Mouse (Mus musculus) midbrain, embryonic 12.5 days (tissue): ENCODE results near the gene Ybx2. TPM values are rescaled to one million over a fixed set of nuclear protein-coding genes. Genes with fewer than 3 reads are reported as not detected.

Experiments
- ATAC-seq: fragments of 200-750 bp; cut with Nextera tagmentation; 2 replicates; pipeline ENCODE4 v1.8.0; 2017; ENCODE audit warnings: low read depth, moderate TSS enrichment, moderate library complexity; ENCODE audit not compliant: low FRiP score
- H3K27ac ChIP-seq: fragments of 300-500 bp; sonication (generic); replicated peaks from 2 replicates; pipeline ENCODE4 v1.5.1; 2016; ENCODE audit warnings: mild to moderate bottlenecking
- H3K27me3 ChIP-seq: fragments of 300-500 bp; sonication (generic); 2 replicates; pipeline ENCODE4 v1.6.1; 2016; ENCODE audit warnings: mild to moderate bottlenecking
- H3K36me3 ChIP-seq: fragments of 300-500 bp; sonication (generic); 2 replicates; pipeline ENCODE4 v1.6.1; 2016
- H3K4me1 ChIP-seq: fragments of 300-500 bp; sonication (generic); 2 replicates; pipeline ENCODE4 v1.6.1; 2016
- H3K4me2 ChIP-seq: fragments of 300-500 bp; sonication (generic); replicated peaks from 2 replicates; pipeline ENCODE4 v1.6.1; 2016; ENCODE audit warnings: mild to moderate bottlenecking, moderate library complexity
- H3K4me3 ChIP-seq: fragments of 300-500 bp; sonication (generic); 2 replicates; pipeline ENCODE4 v1.5.1; 2016; ENCODE audit warnings: mild to moderate bottlenecking
- H3K9ac ChIP-seq: fragments of 300-500 bp; sonication (generic); replicated peaks from 2 replicates; pipeline ENCODE4 v1.6.1; 2016; ENCODE audit warnings: mild to moderate bottlenecking, moderate library complexity
- H3K9me3 ChIP-seq: fragments of 300-500 bp; sonication (generic); 2 replicates; pipeline ENCODE4 v1.6.1; 2016; ENCODE audit warnings: mild to moderate bottlenecking
- WGBS: fragments of 180-500 bp; shearing (Covaris S2); methylation state at CpG from one replicate; pipeline ENCODE4 v1.1.7; 2016; 5-methylcytosine and 5-hydroxymethylcytosine counted together
- polyA plus RNA-seq: library from polyadenylated mRNA; unstranded; fragments of >200 nt; fragmentation: Nextera tagmentation; extraction: Ambion mirVana; gene quantifications from 2 replicates; pipeline ENCODE4 v1.2.1, GENCODE M21; 2016

The Ybx2 gene
- polyA plus RNA-seq, 1 experiment from 2014 or later, result 5.6 TPM

- ATAC-seq, result no peak
- H3K36me3 ChIP-seq, result peaks cover 75% of the 10 kb centered on the region
- peaks cover 11% of the 10 kb centered on the region for H3K4me1 ChIP-seq
- 92% methylated on average over 3 of the region's 3 CpGs for WGBS
- no peak overlapping the region for H3K4me3 ChIP-seq
- no peak overlapping the region for H3K4me2 ChIP-seq
- H3K27ac ChIP-seq, result no peak overlapping the region
- H3K9ac ChIP-seq, result no peak overlapping the region
- peaks cover 31% of the 10 kb centered on the region for H3K27me3 ChIP-seq
- H3K9me3 ChIP-seq, result no peaks in the 10 kb centered on the region
These were observed 35.2 kb downstream of the Ybx2 start for GRCm38 (mm10) chr11:69970775-69971174.

- Histone ChIP-seq H3K9me3 (no peaks in the 10 kb centered on the region), H3K36me3 (peaks cover 76% of the 10 kb centered on the region), H3K4me1 (peaks cover 7% of the 10 kb centered on the region), H3K4me3 (no peak overlapping the region), H3K9ac (no peak overlapping the region), H3K4me2 (no peak overlapping the region), H3K27me3 (no peaks in the 10 kb centered on the region), H3K27ac (no peak overlapping the region)
- ATAC-seq, result no peak
- WGBS, result 95% methylated on average over 2 of the region's 2 CpGs
These were observed 39.3 kb downstream of the Ybx2 start for GRCm38 (mm10) chr11:69974907-69975306.

GRCm38 (mm10) chr11:69976271-69976670 lies 40.7 kb downstream of the Ybx2 start:
- Histone ChIP-seq H3K4me1 (peaks cover 7% of the 10 kb centered on the region), H3K36me3 (peaks cover 66% of the 10 kb centered on the region), H3K27ac (no peak overlapping the region), H3K9ac (no peak overlapping the region), H3K27me3 (no peaks in the 10 kb centered on the region), H3K4me2 (no peak overlapping the region), H3K9me3 (no peaks in the 10 kb centered on the region), H3K4me3 (no peak overlapping the region)
- WGBS, result 89% methylated on average over 4 of the region's 4 CpGs
- no peak for ATAC-seq

GRCm38 (mm10) chr11:69979827-69980195 lies 44.2 kb downstream of the Ybx2 start:
- no peak for ATAC-seq
- 4% methylated on average over 16 of the region's 16 CpGs for WGBS
- peaks cover 46% of the 10 kb centered on the region for H3K36me3 ChIP-seq

GRCm38 (mm10) chr11:69980196-69981140 lies 44.9 kb downstream of the Ybx2 start:
- WGBS, result 1% methylated on average over 38 of the region's 60 CpGs
- Histone ChIP-seq H3K27ac (peak overlapping the region; percentile 99), H3K9ac (peak overlapping the region; percentile 99), H3K4me3 (peak overlapping the region; percentile 100), H3K4me2 (peak overlapping the region; percentile 85), H3K36me3 (peaks cover 46% of the 10 kb centered on the region), H3K4me1 (peaks cover 29% of the 10 kb centered on the region), H3K9me3 (no peaks in the 10 kb centered on the region), H3K27me3 (no peaks in the 10 kb centered on the region)
- ATAC-seq, result peak; percentile 93

More at GRCm38 (mm10) chr11:69979827-69980195, 44.2 kb downstream of the Ybx2 start:
- H3K4me2 ChIP-seq, result peak overlapping the region; percentile 85
- no peaks in the 10 kb centered on the region for H3K9me3 ChIP-seq
- peaks cover 29% of the 10 kb centered on the region for H3K4me1 ChIP-seq
- peak overlapping the region; percentile 100 for H3K4me3 ChIP-seq
- H3K27ac ChIP-seq, result peak overlapping the region; percentile 99
- H3K9ac ChIP-seq, result peak overlapping the region; percentile 99
- no peaks in the 10 kb centered on the region for H3K27me3 ChIP-seq

- peak within 1 kb of the TSS; percentile 99 for H3K9ac ChIP-seq
- peaks cover 48% of the 10 kb centered on the region for H3K36me3 ChIP-seq
- no peaks in the 10 kb centered on the region for H3K9me3 ChIP-seq
- H3K27ac ChIP-seq, result peak within 1 kb of the TSS; percentile 99
- WGBS, result under 1% methylated on average over 39 of the region's 43 CpGs
- peak; percentile 57 for ATAC-seq
- no peaks in the 10 kb centered on the region for H3K27me3 ChIP-seq
- H3K4me2 ChIP-seq, result peak within 1 kb of the TSS; percentile 85
- H3K4me3 ChIP-seq, result peak within 1 kb of the TSS; percentile 100
- peaks cover 29% of the 10 kb centered on the region for H3K4me1 ChIP-seq
These were observed 45.7 kb downstream of the Ybx2 start, which contains the start of gene Ctdnep1 for GRCm38 (mm10) chr11:69981141-69981762. Ctdnep1 (plus strand) TSS chr11:69981156.

- Histone ChIP-seq H3K4me1 (peaks cover 29% of the 10 kb centered on the region), H3K4me3 (peak within 1 kb of the TSS; percentile 100), H3K9me3 (no peaks in the 10 kb centered on the region), H3K9ac (peak within 1 kb of the TSS; percentile 99), H3K36me3 (peaks cover 49% of the 10 kb centered on the region), H3K27ac (peak within 1 kb of the TSS; percentile 99), H3K27me3 (no peaks in the 10 kb centered on the region), H3K4me2 (peak within 1 kb of the TSS; percentile 85)
- ATAC-seq, result no peak
- WGBS, result 67% methylated on average over 8 of the region's 8 CpGs
These were observed 46.6 kb downstream of the Ybx2 start, which contains the start of gene Elp5 for GRCm38 (mm10) chr11:69982225-69982624. Elp5 (minus strand) TSS chr11:69982517.

GRCm38 (mm10) chr11:69982877-69983276 lies 47.3 kb downstream of the Ybx2 start:
- peak overlapping the region; percentile 100; the same call in 1 of the 2 replicates for H3K4me3 ChIP-seq
- no peak overlapping the region for H3K27ac ChIP-seq
- 30% methylated on average over 5 of the region's 5 CpGs for WGBS
- no peaks in the 10 kb centered on the region for H3K27me3 ChIP-seq
- peak overlapping the region; percentile 99 for H3K9ac ChIP-seq
- peak overlapping the region; percentile 85 for H3K4me2 ChIP-seq
- no peaks in the 10 kb centered on the region for H3K9me3 ChIP-seq
- H3K36me3 ChIP-seq, result peaks cover 51% of the 10 kb centered on the region
- peaks cover 29% of the 10 kb centered on the region for H3K4me1 ChIP-seq
- ATAC-seq, result no peak

GRCm38 (mm10) chr11:69983377-69983776 lies 47.8 kb downstream of the Ybx2 start:
- ATAC-seq, result no peak

GRCm38 (mm10) chr11:69984431-69984830 lies 48.8 kb downstream of the Ybx2 start:
- Histone ChIP-seq H3K9ac (no peak overlapping the region), H3K27me3 (no peaks in the 10 kb centered on the region), H3K4me3 (no peak overlapping the region), H3K27ac (no peak overlapping the region), H3K4me1 (peaks cover 24% of the 10 kb centered on the region), H3K9me3 (no peaks in the 10 kb centered on the region), H3K36me3 (peaks cover 56% of the 10 kb centered on the region), H3K4me2 (no peak overlapping the region)
- 93% methylated on average over 8 of the region's 8 CpGs for WGBS
- no peak for ATAC-seq

More at GRCm38 (mm10) chr11:69983377-69983776, 47.8 kb downstream of the Ybx2 start:
- Histone ChIP-seq H3K4me2 (peak overlapping the region; percentile 85; the same call in 1 of the 2 replicates), H3K27ac (no peak overlapping the region), H3K4me3 (peak overlapping the region; percentile 100; the same call in 1 of the 2 replicates), H3K36me3 (peaks cover 51% of the 10 kb centered on the region), H3K4me1 (peaks cover 29% of the 10 kb centered on the region), H3K9me3 (no peaks in the 10 kb centered on the region), H3K27me3 (no peaks in the 10 kb centered on the region), H3K9ac (peak overlapping the region; percentile 99; the same call in 1 of the 2 replicates)
- 92% methylated on average over 4 of the region's 4 CpGs for WGBS

GRCm38 (mm10) chr11:69989949-69990348 lies 54.4 kb downstream of the Ybx2 start:
- Histone ChIP-seq H3K4me1 (peaks cover 19% of the 10 kb centered on the region), H3K36me3 (peaks cover 66% of the 10 kb centered on the region), H3K4me2 (no peak overlapping the region; the same call in 1 of the 2 replicates), H3K27ac (no peak overlapping the region; the same call in 1 of the 2 replicates), H3K27me3 (no peaks in the 10 kb centered on the region), H3K9me3 (no peaks in the 10 kb centered on the region), H3K4me3 (no peak overlapping the region), H3K9ac (no peak overlapping the region)
- WGBS, result 91% methylated on average over 8 of the region's 8 CpGs
- no peak for ATAC-seq
